Mouse (Mus musculus): Measurements from ENCODE around the gene Chrd.

Gene Chrd

GRCm38 (mm10) chr16:20732925-20733730 lies at the start of gene Chrd:
Gene Chrd (plus strand): TSS chr16:20733127.
- DNase-seq (ENCODE audit: low read depth), result no peak

- no peak for DNase-seq (ENCODE audit: low read depth)
Measured at GRCm38 (mm10) chr16:20690774-20691173, 42.2 kb upstream of the Chrd start.

- DNase-seq (ENCODE audit: low read depth), result no peak
Measured at GRCm38 (mm10) chr16:20691617-20692016, 41.3 kb upstream of the Chrd start.

GRCm38 (mm10) chr16:20692241-20692965 lies 40.5 kb upstream of the Chrd start:
- DNase-seq (ENCODE audit: low read depth), result no peak

GRCm38 (mm10) chr16:20693111-20693701 lies 39.7 kb upstream of the Chrd start, which contains the start of gene Fam131a:
Gene Fam131a (plus strand): TSS chr16:20693241.
- DNase-seq (ENCODE audit: low read depth), result peak; percentile 81

GRCm38 (mm10) chr16:20694781-20695180 lies 38.1 kb upstream of the Chrd start:
- DNase-seq (ENCODE audit: low read depth), result peak; percentile 14

- DNase-seq (ENCODE audit: low read depth), result peak; percentile 57
Measured at GRCm38 (mm10) chr16:20695622-20696323, 37.2 kb upstream of the Chrd start.

GRCm38 (mm10) chr16:20699266-20699665 lies 33.7 kb upstream of the Chrd start:
- no peak for DNase-seq (ENCODE audit: low read depth)

- no peak for DNase-seq (ENCODE audit: low read depth)
Measured at GRCm38 (mm10) chr16:20700036-20700435, 32.9 kb upstream of the Chrd start.

- no peak for DNase-seq (ENCODE audit: low read depth)
Measured at GRCm38 (mm10) chr16:20701316-20701715, 31.6 kb upstream of the Chrd start.

- no peak for DNase-seq (ENCODE audit: low read depth)
Measured at GRCm38 (mm10) chr16:20701729-20702521, 31.0 kb upstream of the Chrd start.

GRCm38 (mm10) chr16:20702522-20702893 lies 30.4 kb upstream of the Chrd start:
- DNase-seq (ENCODE audit: low read depth), result peak; percentile 54

- DNase-seq (ENCODE audit: low read depth), result no peak
Measured at GRCm38 (mm10) chr16:20703071-20703470, 29.9 kb upstream of the Chrd start.

GRCm38 (mm10) chr16:20703699-20704400 lies 29.1 kb upstream of the Chrd start:
- DNase-seq (ENCODE audit: low read depth), result no peak

GRCm38 (mm10) chr16:20705786-20706185 lies 27.1 kb upstream of the Chrd start:
- no peak for DNase-seq (ENCODE audit: low read depth)

GRCm38 (mm10) chr16:20706407-20707055 lies 26.4 kb upstream of the Chrd start:
- no peak for DNase-seq (ENCODE audit: low read depth)

- no peak for DNase-seq (ENCODE audit: low read depth)
Measured at GRCm38 (mm10) chr16:20708220-20708938, 24.5 kb upstream of the Chrd start.

GRCm38 (mm10) chr16:20708939-20709734 lies 23.8 kb upstream of the Chrd start:
- no peak for DNase-seq (ENCODE audit: low read depth)

GRCm38 (mm10) chr16:20710370-20710769 lies 22.6 kb upstream of the Chrd start:
- no peak for DNase-seq (ENCODE audit: low read depth)
